Mouse (Mus musculus) cerebellum, adult 9-10 months (tissue): Measurements from ENCODE around the gene Cds1.

ENCODE experiments used
- DNase-seq: peaks from one replicate; pipeline ENCODE4 v3.0.0; 2022

The Cds1 gene

GRCm38 (mm10) chr5:101779376-101779863, 14.5 kb downstream of the Cds1 start:
- no peak for DNase-seq

GRCm38 (mm10) chr5:101780918-101781317, 16.0 kb downstream of the Cds1 start:
- no peak for DNase-seq

GRCm38 (mm10) chr5:101784328-101784727, 19.4 kb downstream of the Cds1 start:
- DNase-seq: no peak

- no peak for DNase-seq
Measured at GRCm38 (mm10) chr5:101784787-101785186, 19.9 kb downstream of the Cds1 start.

GRCm38 (mm10) chr5:101785921-101786614, 21.1 kb downstream of the Cds1 start:
- no peak for DNase-seq

- no peak for DNase-seq
Measured at GRCm38 (mm10) chr5:101789770-101790169, 24.8 kb downstream of the Cds1 start.

- no peak for DNase-seq
Measured at GRCm38 (mm10) chr5:101790560-101790959, 25.6 kb downstream of the Cds1 start.

GRCm38 (mm10) chr5:101792665-101793064, 27.7 kb downstream of the Cds1 start:
- no peak for DNase-seq

- DNase-seq: no peak
Measured at GRCm38 (mm10) chr5:101801891-101802290, 37.0 kb downstream of the Cds1 start.

GRCm38 (mm10) chr5:101802358-101803022, 37.6 kb downstream of the Cds1 start:
- no peak for DNase-seq

GRCm38 (mm10) chr5:101811296-101812169, 46.6 kb downstream of the Cds1 start:
- DNase-seq: peak; percentile 76

GRCm38 (mm10) chr5:101816822-101817221, 51.9 kb downstream of the Cds1 start:
- no peak for DNase-seq

GRCm38 (mm10) chr5:101819216-101819615, 54.3 kb downstream of the Cds1 start:
- DNase-seq: no peak

GRCm38 (mm10) chr5:101819844-101820243, 54.9 kb downstream of the Cds1 start:
- no peak for DNase-seq

- no peak for DNase-seq
Measured at GRCm38 (mm10) chr5:101821052-101821451, 56.1 kb downstream of the Cds1 start.

- DNase-seq: no peak
Measured at GRCm38 (mm10) chr5:101821491-101822310, 56.8 kb downstream of the Cds1 start.

GRCm38 (mm10) chr5:101822311-101822670, 57.4 kb downstream of the Cds1 start:
- DNase-seq: no peak

- DNase-seq: no peak
Measured at GRCm38 (mm10) chr5:101825111-101825911, 60.4 kb downstream of the Cds1 start.

GRCm38 (mm10) chr5:101826531-101826970, 61.6 kb downstream of the Cds1 start:
- DNase-seq: peak; percentile 55

- no peak for DNase-seq
Measured at GRCm38 (mm10) chr5:101827477-101827876, 62.5 kb downstream of the Cds1 start.

- no peak for DNase-seq
Measured at GRCm38 (mm10) chr5:101828932-101829331, 64.0 kb downstream of the Cds1 start.

GRCm38 (mm10) chr5:101830180-101830579, 65.2 kb downstream of the Cds1 start:
- no peak for DNase-seq
